Mouse (Mus musculus) heart, embryonic 14.5 days (tissue): Measurements from ENCODE around the gene Kpna2. TPM values are rescaled to one million over a fixed set of nuclear protein-coding genes. Genes with fewer than 3 reads are reported as not detected.

ENCODE experiments used
- ATAC-seq: fragments of 200-750 bp; cut with Nextera tagmentation; 2 replicates; pipeline ENCODE4 v1.8.0; 2017; ENCODE audit warnings: low read depth, moderate TSS enrichment; ENCODE audit not compliant: insufficient number of reproducible peaks, insufficient read depth, low FRiP score
- H3K27ac ChIP-seq, 2 experiments: fragments of 200-500 bp in 1 of 2; fragments of 300-500 bp in 1 of 2; sonication (generic) in 1 of 2; replicated peaks in 1 of 2; 2 replicates each; pipeline ENCODE4 v1.5.1; 2012 to 2014; ENCODE audit warnings: low read depth in 2 of 2, low read length in 2 of 2, control low read depth in 1 of 2, mild to moderate bottlenecking in 1 of 2, mixed read lengths in 1 of 2; ENCODE audit not compliant: control insufficient read depth in 1 of 2, insufficient read depth in 1 of 2
- H3K27me3 ChIP-seq: fragments of 300-500 bp; sonication (generic); 2 replicates; pipeline ENCODE4 v1.6.1; 2014; ENCODE audit warnings: mild to moderate bottlenecking, low read length, control low read depth; ENCODE audit not compliant: control insufficient read depth, insufficient read depth
- H3K36me3 ChIP-seq: fragments of 300-500 bp; sonication (generic); 2 replicates; pipeline ENCODE4 v1.6.1; 2014; ENCODE audit warnings: mild to moderate bottlenecking, control low read depth, low read length, mixed read lengths; ENCODE audit not compliant: control insufficient read depth, insufficient read depth
- H3K4me1 ChIP-seq, 2 experiments: fragments of 200-500 bp in 1 of 2; fragments of 300-500 bp in 1 of 2; sonication (generic) in 1 of 2; 2 replicates each; pipeline ENCODE4 v1.6.1; 2012 to 2014; ENCODE audit warnings: low read length in 2 of 2, control low read depth in 1 of 2, mixed read lengths in 1 of 2; ENCODE audit not compliant: control insufficient read depth in 2 of 2, insufficient read depth in 2 of 2
- H3K4me2 ChIP-seq: fragments of 300-500 bp; sonication (generic); 2 replicates; pipeline ENCODE4 v1.6.1; 2014; ENCODE audit warnings: mild to moderate bottlenecking, low read length
- H3K4me3 ChIP-seq, 2 experiments: fragments of 200-500 bp in 1 of 2; fragments of 300-500 bp in 1 of 2; sonication (generic) in 1 of 2; 2 replicates each; pipeline ENCODE4 v1.5.1; 2012 to 2014; ENCODE audit warnings: low read length in 2 of 2, mild to moderate bottlenecking in 2 of 2, control low read depth in 1 of 2, low read depth in 1 of 2, moderate library complexity in 1 of 2; ENCODE audit not compliant: control insufficient read depth in 1 of 2, insufficient read depth in 1 of 2
- H3K9ac ChIP-seq: fragments of 300-500 bp; sonication (generic); 2 replicates; pipeline ENCODE4 v1.6.1; 2014; ENCODE audit warnings: mild to moderate bottlenecking, low read length
- H3K9me3 ChIP-seq: fragments of 300-500 bp; sonication (generic); 2 replicates; pipeline ENCODE4 v1.6.1; 2016; ENCODE audit warnings: low read length, control low read depth; ENCODE audit not compliant: control insufficient read depth
- WGBS: fragments of 180-500 bp; shearing (Covaris S2); extraction: QIAGEN DNeasy Blood & Tissue Kit; methylation state at CpG from one replicate; pipeline ENCODE4 v1.1.7; 2014; 5-methylcytosine and 5-hydroxymethylcytosine counted together
- polyA plus RNA-seq: library from polyadenylated mRNA; unstranded; fragments of >200 nt; fragmentation: Nextera tagmentation; extraction: Ambion mirVana; gene quantifications from 2 replicates; pipeline ENCODE4 v1.2.1, GENCODE M21; 2014

The Kpna2 gene
- polyA plus RNA-seq, 1 experiment from 2014 or later, result 258 TPM

DNA sequence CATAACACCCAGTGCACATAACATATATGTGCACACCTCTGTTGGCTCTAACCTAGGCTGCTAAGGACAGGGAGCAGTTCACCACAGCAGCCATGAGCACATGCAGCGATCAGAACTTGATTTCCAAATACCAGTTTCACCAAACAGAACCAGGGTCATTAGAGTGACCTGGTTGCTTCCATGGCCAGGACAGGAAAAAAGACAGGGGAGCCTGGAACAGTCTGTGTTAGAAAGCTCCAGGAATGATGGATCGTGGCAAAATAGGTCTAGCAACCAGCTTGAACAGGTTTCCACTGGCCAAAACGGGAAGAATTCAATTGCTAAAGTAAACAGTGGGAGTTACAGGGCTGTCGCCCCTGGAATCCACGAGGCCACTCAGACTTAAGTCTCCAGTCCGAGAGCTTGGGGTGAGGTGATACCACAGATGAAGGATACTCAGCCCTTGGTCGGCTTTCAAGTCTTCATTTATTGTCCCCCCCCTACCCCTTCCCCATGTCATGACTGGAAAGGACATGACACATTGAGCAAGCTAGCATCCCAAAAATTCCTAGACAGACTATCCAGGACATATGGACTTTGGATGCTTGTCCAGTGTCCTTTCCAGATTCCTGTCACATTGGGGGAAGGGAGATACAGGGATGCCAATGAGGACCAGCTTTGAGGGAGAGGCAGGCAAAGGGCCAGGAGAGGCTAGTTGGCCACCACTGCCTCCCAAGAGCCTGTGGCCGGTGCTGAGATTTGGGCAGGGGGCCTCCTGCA lies 23.7 kb downstream of the Kpna2 start:
- Histone ChIP-seq H3K27me3 (no peaks in the 10 kb centered on the region), H3K9ac (no peak overlapping the region), H3K36me3 (no peaks in the 10 kb centered on the region), H3K4me1 (0 out of 4 replicates have a peak, but pooled peaks cover 0 to 3% of the 10 kb centered on the region in 2 experiments), H3K4me2 (no peak overlapping the region), H3K4me3 (no peak overlapping the region), H3K27ac (peak overlapping the region in 1 of 2 experiments; percentile 28; a peak in 1 of 4 replicates), H3K9me3 (no peaks in the 10 kb centered on the region)
- WGBS, result 59% methylated on average over 8 of the region's 8 CpGs
- no peak for ATAC-seq

GRCm38 (mm10) chr11:106974440-106974839 lies 24.9 kb downstream of the Kpna2 start:
- H3K4me3 ChIP-seq, result no peak overlapping the region
- H3K36me3 ChIP-seq, result no peaks in the 10 kb centered on the region
- WGBS, result 79% methylated on average over 2 of the region's 2 CpGs
- 0 out of 4 replicates have a peak, but pooled peaks cover 0 to 3% of the 10 kb centered on the region in 2 experiments for H3K4me1 ChIP-seq
- H3K9ac ChIP-seq, result no peak overlapping the region
- ATAC-seq, result no peak
- no peaks in the 10 kb centered on the region for H3K9me3 ChIP-seq
- no peak overlapping the region for H3K4me2 ChIP-seq
- no peak overlapping the region for H3K27ac ChIP-seq
- no peaks in the 10 kb centered on the region for H3K27me3 ChIP-seq

- no peaks in the 10 kb centered on the region for H3K27me3 ChIP-seq
- no peaks in the 10 kb centered on the region for H3K9me3 ChIP-seq
- H3K4me1 ChIP-seq, result 0 out of 4 replicates have a peak, but pooled peaks cover 0 to 3% of the 10 kb centered on the region in 2 experiments
- H3K9ac ChIP-seq, result no peak overlapping the region
- no peak for ATAC-seq
- H3K36me3 ChIP-seq, result no peaks in the 10 kb centered on the region
- no peak overlapping the region for H3K4me3 ChIP-seq
- H3K4me2 ChIP-seq, result no peak overlapping the region
- 73% methylated on average over 5 of the region's 5 CpGs for WGBS
- no peak overlapping the region for H3K27ac ChIP-seq
These were observed 26.3 kb downstream of the Kpna2 start for GRCm38 (mm10) chr11:106973016-106973415.

DNA sequence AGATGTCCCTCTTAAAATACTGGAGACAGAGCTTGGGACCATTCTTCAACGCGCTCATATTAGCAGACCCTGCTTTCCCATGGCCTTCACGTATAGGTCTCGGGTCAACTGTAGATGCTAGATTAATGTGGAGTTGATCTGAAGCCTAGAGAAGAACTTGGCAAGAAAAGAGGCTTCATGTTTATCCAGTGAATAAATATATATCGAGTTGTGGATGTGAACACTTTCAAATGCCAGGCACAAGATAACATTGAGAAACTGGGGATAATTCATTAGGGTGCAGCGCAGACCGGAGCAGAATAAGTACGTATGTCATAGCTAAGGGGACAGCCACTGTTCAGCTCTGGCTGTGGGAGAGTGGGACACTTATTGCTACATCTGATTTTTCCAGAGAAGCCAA lies 29.5 kb downstream of the Kpna2 start:
- no peak for ATAC-seq
- H3K9me3 ChIP-seq, result no peaks in the 10 kb centered on the region
- no peaks in the 10 kb centered on the region for H3K27me3 ChIP-seq
- no peak overlapping the region for H3K9ac ChIP-seq
- H3K36me3 ChIP-seq, result no peaks in the 10 kb centered on the region
- 88% methylated on average over 8 of the region's 8 CpGs for WGBS
- no peak overlapping the region for H3K4me2 ChIP-seq
- peaks cover 2 to 4% of the 10 kb centered on the region in 2 experiments; a peak in 2 of 4 replicates for H3K4me1 ChIP-seq
- H3K4me3 ChIP-seq, result no peak overlapping the region
- no peak overlapping the region for H3K27ac ChIP-seq

DNA sequence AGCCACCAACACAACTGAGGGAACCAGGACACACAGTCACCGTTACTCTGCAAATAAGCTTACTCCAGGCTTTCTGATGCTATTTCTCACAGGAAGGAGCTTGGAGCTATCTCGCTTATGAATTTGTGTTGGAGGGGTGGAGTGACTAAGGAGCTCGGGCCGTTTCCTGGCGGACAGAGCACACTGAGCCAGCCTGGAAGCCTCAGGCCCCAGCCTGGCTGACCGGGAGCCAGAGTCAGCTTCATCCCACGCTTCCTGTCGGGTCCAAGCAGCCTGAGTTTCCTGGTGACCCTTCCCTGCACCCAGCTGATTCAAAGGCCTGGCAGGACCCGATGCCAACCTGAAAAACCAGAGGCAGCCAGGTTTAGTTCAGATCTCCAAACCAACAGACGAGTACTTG lies 31.7 kb downstream of the Kpna2 start:
- 47% methylated on average over 10 of the region's 10 CpGs for WGBS
- ATAC-seq, result peak; percentile 71
- no peak overlapping the region for H3K4me3 ChIP-seq
- H3K9ac ChIP-seq, result no peak overlapping the region
- peaks cover 2 to 4% of the 10 kb centered on the region in 2 experiments; a peak in 2 of 4 replicates for H3K4me1 ChIP-seq
- no peaks in the 10 kb centered on the region for H3K36me3 ChIP-seq
- H3K27ac ChIP-seq, result peak overlapping the region; percentile 48 to 75
- H3K27me3 ChIP-seq, result no peaks in the 10 kb centered on the region
- no peaks in the 10 kb centered on the region for H3K9me3 ChIP-seq
- H3K4me2 ChIP-seq, result no peak overlapping the region

- Histone ChIP-seq H3K36me3 (no peaks in the 10 kb centered on the region), H3K4me3 (no peak overlapping the region), H3K27me3 (no peaks in the 10 kb centered on the region), H3K9ac (no peak overlapping the region), H3K4me2 (no peak overlapping the region), H3K9me3 (no peaks in the 10 kb centered on the region), H3K27ac (no peak overlapping the region), H3K4me1 (peaks cover 7 to 16% of the 10 kb centered on the region in 2 experiments; a peak in 2 of 4 replicates)
- no peak for ATAC-seq
- 87% methylated on average over 4 of the region's 4 CpGs for WGBS
These were observed 33.5 kb downstream of the Kpna2 start for GRCm38 (mm10) chr11:106965881-106966280.

- H3K4me3 ChIP-seq, result no peak overlapping the region
- H3K9ac ChIP-seq, result 0 out of 2 replicates have a peak overlapping the region, but pooled peaks have one; percentile 8
- no peaks in the 10 kb centered on the region for H3K9me3 ChIP-seq
- peaks cover 10 to 16% of the 10 kb centered on the region in 2 experiments for H3K4me1 ChIP-seq
- no peaks in the 10 kb centered on the region for H3K27me3 ChIP-seq
- H3K27ac ChIP-seq, result peak overlapping the region in 1 of 2 experiments; percentile 39; a peak in 2 of 4 replicates
- no peak for ATAC-seq
- no peak overlapping the region for H3K4me2 ChIP-seq
- no peaks in the 10 kb centered on the region for H3K36me3 ChIP-seq
- WGBS, result 79% methylated on average over 9 of the region's 9 CpGs
These were observed 37.0 kb downstream of the Kpna2 start for GRCm38 (mm10) chr11:106962310-106962709.
